Mouse (Mus musculus): ENCODE measurements around the gene Cd200. TPM values are rescaled to one million over a fixed set of nuclear protein-coding genes. Genes with fewer than 3 reads are reported as not detected.

Cd200 gene
- polyA plus RNA-seq, 1 experiment from 2014 or later = 104 TPM

DNA sequence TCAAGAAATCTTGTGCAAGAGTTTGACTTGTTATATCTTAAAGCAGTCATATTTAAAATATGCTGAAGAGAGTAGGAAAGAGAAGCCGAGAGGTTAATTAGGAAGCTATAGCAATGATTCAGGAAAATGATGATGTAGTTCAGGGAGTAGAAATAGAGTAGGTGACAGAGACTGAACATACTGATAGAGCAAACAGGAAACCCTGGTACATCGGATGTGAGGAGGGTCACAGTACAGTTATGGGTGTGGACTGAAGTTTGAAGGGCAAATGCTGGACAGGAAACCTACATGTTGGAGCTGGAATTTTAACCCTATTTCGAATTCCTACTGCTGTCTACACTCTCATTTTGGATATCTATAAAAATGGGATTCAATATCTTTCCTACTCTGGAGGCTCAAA is 29.9 kb downstream of the Cd200 start:
- no peak for ATAC-seq (replicated peaks; ENCODE audit: low FRiP score, low read depth)
- no peak overlapping the region for H3K4me3 ChIP-seq (replicated peaks; ENCODE audit: low read depth, low read length)
- no peaks in the 10 kb centered on the region for H3K9me3 ChIP-seq (replicated peaks; ENCODE audit: low read length)
- H3K36me3 ChIP-seq (ENCODE audit: insufficient read depth, low read length) = no peaks in the 10 kb centered on the region
- no peak overlapping the region for H3K4me2 ChIP-seq (ENCODE audit: low read length)
- WGBS = 71% methylated on average over 3 of the region's 3 CpGs
- no peak for TF ChIP-seq CTCF (IDR thresholded peaks at IDR 0.05; ENCODE audit: low read depth)
- peak; percentile 28 for DNase-seq (ENCODE audit: low spot score)
- no peaks in the 10 kb centered on the region for H3K27me3 ChIP-seq (ENCODE audit: insufficient read depth, low read length)
- no peak overlapping the region for H3K27ac ChIP-seq
- no peaks in the 10 kb centered on the region for H3K4me1 ChIP-seq (replicated peaks; ENCODE audit: insufficient read depth, low read length)
- no peak overlapping the region for H3K9ac ChIP-seq (ENCODE audit: low read depth, low read length)

DNA sequence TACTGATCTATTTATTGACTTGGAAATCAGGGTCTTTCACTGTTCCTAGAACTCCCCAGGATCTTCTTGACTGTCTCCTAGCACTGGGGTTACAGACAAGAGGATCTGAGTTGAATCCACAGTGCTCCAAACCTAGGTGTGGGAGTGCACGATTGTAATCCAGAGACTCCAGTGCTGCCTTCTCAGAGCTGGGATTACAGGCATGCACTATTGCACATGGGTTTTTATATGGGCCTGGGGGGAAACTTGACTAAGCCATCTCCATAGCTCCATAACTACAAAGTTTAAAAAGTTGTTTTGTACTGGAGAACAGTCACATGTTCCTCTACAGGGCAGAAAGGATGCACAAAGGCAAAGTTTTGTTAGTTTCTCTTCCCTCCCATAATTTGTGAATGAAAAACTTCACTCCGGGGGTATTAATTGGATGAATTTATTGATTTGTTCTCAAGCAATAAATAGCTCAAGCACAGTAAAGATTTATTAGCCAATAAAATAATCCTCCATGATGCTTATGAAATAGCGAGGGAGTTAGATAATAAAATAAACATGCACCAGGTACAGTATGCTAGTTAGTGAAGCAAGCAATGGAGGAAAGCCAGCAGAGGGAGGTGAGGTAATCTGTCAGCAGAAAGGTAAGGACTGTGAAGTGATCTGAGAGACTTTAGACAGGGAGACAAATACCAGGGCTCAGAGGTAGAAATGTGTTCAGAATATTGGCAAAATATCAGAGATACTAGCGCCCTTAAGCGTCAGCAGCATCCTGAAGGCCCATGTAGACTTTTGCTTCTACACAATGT is 30.5 kb downstream of the Cd200 start:
- TF ChIP-seq CTCF (IDR thresholded peaks at IDR 0.05; ENCODE audit: low read depth) = no peak
- Histone ChIP-seq H3K4me3 (replicated peaks; ENCODE audit: low read depth, low read length) (no peak overlapping the region), H3K4me2 (ENCODE audit: low read length) (no peak overlapping the region), H3K9me3 (replicated peaks; ENCODE audit: low read length) (no peaks in the 10 kb centered on the region), H3K27ac (no peak overlapping the region), H3K36me3 (ENCODE audit: insufficient read depth, low read length) (no peaks in the 10 kb centered on the region), H3K9ac (ENCODE audit: low read depth, low read length) (no peak overlapping the region), H3K27me3 (ENCODE audit: insufficient read depth, low read length) (no peaks in the 10 kb centered on the region), H3K4me1 (replicated peaks; ENCODE audit: insufficient read depth, low read length) (no peaks in the 10 kb centered on the region)
- ATAC-seq (replicated peaks; ENCODE audit: low FRiP score, low read depth) = no peak
- 75% methylated on average over 5 of the region's 5 CpGs for WGBS
- no peak for DNase-seq (ENCODE audit: low spot score)

DNA sequence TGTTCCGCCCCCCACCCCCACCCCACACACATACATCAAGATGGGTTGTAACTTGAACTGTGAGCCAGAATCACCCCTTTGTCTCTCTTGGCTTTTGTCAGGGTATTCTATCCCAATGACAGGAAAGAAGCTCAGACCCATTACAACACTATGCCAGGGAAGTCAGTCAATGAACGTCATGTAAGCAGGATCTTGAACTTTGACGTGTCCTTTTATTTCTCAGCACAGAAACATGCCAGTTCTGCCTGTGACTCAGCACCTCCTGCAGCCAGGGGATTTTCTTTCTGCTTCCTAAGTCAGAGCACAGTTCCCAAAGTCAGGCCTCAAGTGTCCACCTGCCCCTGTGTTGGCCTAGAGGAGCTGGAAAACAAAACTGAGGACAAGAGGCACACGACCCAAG is 31.5 kb downstream of the Cd200 start:
- WGBS = 87% methylated on average over 4 of the region's 4 CpGs
- H3K27ac ChIP-seq = no peak overlapping the region
- H3K4me3 ChIP-seq (replicated peaks; ENCODE audit: low read depth, low read length) = no peak overlapping the region
- H3K4me2 ChIP-seq (ENCODE audit: low read length) = no peak overlapping the region
- no peak for ATAC-seq (replicated peaks; ENCODE audit: low FRiP score, low read depth)
- H3K36me3 ChIP-seq (ENCODE audit: insufficient read depth, low read length) = no peaks in the 10 kb centered on the region
- no peaks in the 10 kb centered on the region for H3K4me1 ChIP-seq (replicated peaks; ENCODE audit: insufficient read depth, low read length)
- H3K9me3 ChIP-seq (replicated peaks; ENCODE audit: low read length) = no peaks in the 10 kb centered on the region
- H3K9ac ChIP-seq (ENCODE audit: low read depth, low read length) = no peak overlapping the region
- no peaks in the 10 kb centered on the region for H3K27me3 ChIP-seq (ENCODE audit: insufficient read depth, low read length)
- DNase-seq (ENCODE audit: low spot score) = no peak
- no peak for TF ChIP-seq CTCF (IDR thresholded peaks at IDR 0.05; ENCODE audit: low read depth)

DNA sequence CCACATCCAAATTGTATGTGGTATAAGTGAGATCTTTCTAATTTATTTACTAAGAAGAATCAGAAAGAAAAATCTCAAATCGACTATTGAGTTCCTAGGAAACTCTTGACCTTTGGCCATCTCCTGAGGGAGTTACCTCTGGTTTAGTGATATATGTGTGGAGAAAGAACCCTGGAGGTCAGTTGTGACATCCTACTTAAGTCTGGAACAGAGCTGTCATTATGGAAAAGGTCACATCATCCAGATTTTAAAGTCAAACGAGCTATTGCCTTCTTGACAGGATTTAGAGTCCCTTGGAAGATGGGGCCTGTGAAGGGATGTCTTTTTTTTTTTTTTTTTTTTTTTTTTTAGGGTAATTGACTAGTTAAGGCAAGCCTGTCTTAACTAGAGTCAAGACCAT is 32.0 kb downstream of the Cd200 start:
- no peaks in the 10 kb centered on the region for H3K36me3 ChIP-seq (ENCODE audit: insufficient read depth, low read length)
- ATAC-seq (replicated peaks; ENCODE audit: low FRiP score, low read depth) (no peak), DNase-seq (ENCODE audit: low spot score) (no peak)
- H3K4me3 ChIP-seq (replicated peaks; ENCODE audit: low read depth, low read length) = no peak overlapping the region
- 46% methylated on average over 2 of the region's 2 CpGs for WGBS
- no peaks in the 10 kb centered on the region for H3K4me1 ChIP-seq (replicated peaks; ENCODE audit: insufficient read depth, low read length)
- H3K9ac ChIP-seq (ENCODE audit: low read depth, low read length) = no peak overlapping the region
- TF ChIP-seq CTCF (IDR thresholded peaks at IDR 0.05; ENCODE audit: low read depth) = no peak
- H3K9me3 ChIP-seq (replicated peaks; ENCODE audit: low read length) = no peaks in the 10 kb centered on the region
- no peaks in the 10 kb centered on the region for H3K27me3 ChIP-seq (ENCODE audit: insufficient read depth, low read length)
- no peak overlapping the region for H3K27ac ChIP-seq
- H3K4me2 ChIP-seq (ENCODE audit: low read length) = no peak overlapping the region

DNA sequence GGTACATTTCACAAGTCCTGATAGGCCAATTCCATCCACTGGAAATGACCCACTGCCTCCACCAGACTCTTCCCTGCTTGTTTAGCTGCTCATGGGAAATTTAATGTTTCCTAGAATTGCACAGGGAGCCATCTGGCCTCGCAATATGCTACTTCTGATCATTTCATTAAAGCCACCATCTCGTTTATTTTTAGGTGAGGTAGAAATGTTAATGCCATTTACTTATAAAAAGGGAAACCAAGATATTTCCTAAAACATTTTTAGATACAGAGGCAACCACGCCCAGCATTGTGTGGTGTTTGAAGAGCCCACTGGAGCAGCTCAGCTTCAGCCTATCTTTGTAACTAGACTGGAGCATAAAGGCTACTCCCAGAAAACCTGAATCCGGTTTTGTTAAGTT is 32.6 kb downstream of the Cd200 start:
- ATAC-seq (replicated peaks; ENCODE audit: low FRiP score, low read depth) = no peak
- H3K4me1 ChIP-seq (replicated peaks; ENCODE audit: insufficient read depth, low read length) = no peaks in the 10 kb centered on the region
- no peak overlapping the region for H3K4me3 ChIP-seq (replicated peaks; ENCODE audit: low read depth, low read length)
- 70% methylated on average over 4 of the region's 4 CpGs for WGBS
- no peak for DNase-seq (ENCODE audit: low spot score)
- H3K27ac ChIP-seq = no peak overlapping the region
- TF ChIP-seq CTCF (IDR thresholded peaks at IDR 0.05; ENCODE audit: low read depth) = no peak
- H3K9ac ChIP-seq (ENCODE audit: low read depth, low read length) = no peak overlapping the region
- H3K4me2 ChIP-seq (ENCODE audit: low read length) = no peak overlapping the region
- H3K9me3 ChIP-seq (replicated peaks; ENCODE audit: low read length) = no peaks in the 10 kb centered on the region
- no peaks in the 10 kb centered on the region for H3K36me3 ChIP-seq (ENCODE audit: insufficient read depth, low read length)
- no peaks in the 10 kb centered on the region for H3K27me3 ChIP-seq (ENCODE audit: insufficient read depth, low read length)

DNA sequence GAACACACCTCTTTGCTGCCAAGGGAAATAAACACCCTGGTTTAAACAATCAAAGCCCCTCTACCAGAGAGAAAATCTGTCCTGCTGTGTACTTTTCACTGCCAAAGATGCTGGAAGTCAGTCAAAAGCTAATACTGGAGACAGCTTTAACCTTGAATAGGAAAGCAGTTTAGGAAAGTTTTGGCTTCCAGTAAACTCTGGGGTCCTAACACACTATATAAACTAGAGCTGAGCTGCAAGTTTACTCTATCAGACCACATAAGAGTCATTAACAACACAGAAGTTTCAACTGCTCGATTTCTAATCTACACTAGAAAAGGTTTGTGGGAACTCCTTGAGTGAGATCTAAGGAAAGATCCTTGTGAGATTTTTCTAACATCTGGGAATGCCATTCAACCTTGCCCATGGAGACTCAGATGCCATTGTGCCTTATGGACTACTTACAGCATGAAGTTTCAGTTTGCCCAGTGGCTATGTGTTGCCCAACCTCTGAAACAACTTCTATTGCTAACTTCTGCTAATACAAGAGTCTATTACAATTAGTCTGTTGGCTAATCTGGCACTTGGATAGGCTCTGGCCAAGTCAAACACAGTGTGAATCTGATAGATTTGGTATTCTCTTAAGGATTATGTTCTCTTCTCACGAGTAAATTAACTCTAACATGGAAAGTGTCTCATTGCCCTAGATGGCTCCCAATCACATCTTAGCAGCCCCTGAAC is 33.2 kb downstream of the Cd200 start:
- 85% methylated on average over 2 of the region's 2 CpGs for WGBS
- TF ChIP-seq CTCF (IDR thresholded peaks at IDR 0.05; ENCODE audit: low read depth) = no peak
- no peaks in the 10 kb centered on the region for H3K36me3 ChIP-seq (ENCODE audit: insufficient read depth, low read length)
- H3K27me3 ChIP-seq (ENCODE audit: insufficient read depth, low read length) = no peaks in the 10 kb centered on the region
- DNase-seq (ENCODE audit: low spot score) (no peak), ATAC-seq (replicated peaks; ENCODE audit: low FRiP score, low read depth) (no peak)
- H3K9me3 ChIP-seq (replicated peaks; ENCODE audit: low read length) = no peaks in the 10 kb centered on the region
- no peak overlapping the region for H3K27ac ChIP-seq
- H3K4me2 ChIP-seq (ENCODE audit: low read length) = no peak overlapping the region
- no peaks in the 10 kb centered on the region for H3K4me1 ChIP-seq (replicated peaks; ENCODE audit: insufficient read depth, low read length)
- no peak overlapping the region for H3K9ac ChIP-seq (ENCODE audit: low read depth, low read length)
- no peak overlapping the region for H3K4me3 ChIP-seq (replicated peaks; ENCODE audit: low read depth, low read length)

Data from kidney, postnatal 0 days (tissue).